Mouse (Mus musculus): ENCODE data around the gene Zfp324.
A peak's percentile ranks its signal among the peaks of the same experiment; 100 is the strongest.

The Zfp324 gene

GRCm38 (mm10) chr7:13006531-13006930, 40.9 kb downstream of the Zfp324 start:
- ATAC-seq (ENCODE audit: insufficient number of reproducible peaks, low FRiP score, low TSS enrichment) = no peak

- no peak for ATAC-seq (ENCODE audit: insufficient number of reproducible peaks, low FRiP score, low TSS enrichment)
These were observed 41.9 kb downstream of the Zfp324 start for GRCm38 (mm10) chr7:13007341-13008092.

GRCm38 (mm10) chr7:13009143-13010004, 43.7 kb downstream of the Zfp324 start:
- ATAC-seq (ENCODE audit: insufficient number of reproducible peaks, low FRiP score, low TSS enrichment) = peak; percentile 89

- ATAC-seq (ENCODE audit: insufficient number of reproducible peaks, low FRiP score, low TSS enrichment) = no peak
These were observed 44.6 kb downstream of the Zfp324 start, which contains the start of gene Zbtb45 for GRCm38 (mm10) chr7:13010005-13010908. Gene Zbtb45 (minus strand): TSS chr7:13010034.

- no peak for ATAC-seq (ENCODE audit: insufficient number of reproducible peaks, low FRiP score, low TSS enrichment)
These were observed 48.0 kb downstream of the Zfp324 start for GRCm38 (mm10) chr7:13013671-13014070.

- no peak for ATAC-seq (ENCODE audit: insufficient number of reproducible peaks, low FRiP score, low TSS enrichment)
These were observed 48.7 kb downstream of the Zfp324 start for GRCm38 (mm10) chr7:13014275-13014839.

GRCm38 (mm10) chr7:13015217-13015616, 49.6 kb downstream of the Zfp324 start:
- ATAC-seq (ENCODE audit: insufficient number of reproducible peaks, low FRiP score, low TSS enrichment) = no peak

- ATAC-seq (ENCODE audit: insufficient number of reproducible peaks, low FRiP score, low TSS enrichment) = 0 out of 2 replicates have a peak, but pooled peaks have one; percentile 4
These were observed 57.3 kb downstream of the Zfp324 start for GRCm38 (mm10) chr7:13022773-13023535.
